Mouse (Mus musculus) forebrain, embryonic 13.5 days (tissue): ENCODE measurements around the gene Rpl23. TPM values are rescaled to one million over a fixed set of nuclear protein-coding genes. Genes with fewer than 3 reads are reported as not detected.
A peak's percentile ranks its signal among the peaks of the same experiment; 100 is the strongest.

Experiments
- ATAC-seq: fragments of 200-750 bp; cut with Nextera tagmentation; 2 replicates; pipeline ENCODE4 v1.8.0; 2017
- H3K27ac ChIP-seq: fragments of 300-500 bp; sonication (generic); 2 replicates; pipeline ENCODE4 v1.5.1; 2015; ENCODE audit warnings: inconsistent platforms, mild to moderate bottlenecking, moderate library complexity
- H3K27me3 ChIP-seq: fragments of 300-500 bp; sonication (generic); 2 replicates; pipeline ENCODE4 v1.6.1; 2015; ENCODE audit warnings: mild to moderate bottlenecking, inconsistent platforms
- H3K36me3 ChIP-seq: fragments of 300-500 bp; sonication (generic); 2 replicates; pipeline ENCODE4 v1.6.1; 2015; ENCODE audit warnings: mild to moderate bottlenecking, inconsistent platforms; ENCODE audit not compliant: poor library complexity, severe bottlenecking
- H3K4me1 ChIP-seq: fragments of 300-500 bp; sonication (generic); 2 replicates; pipeline ENCODE4 v1.6.1; 2015; ENCODE audit warnings: inconsistent platforms
- H3K4me2 ChIP-seq: fragments of 300-500 bp; sonication (generic); 2 replicates; pipeline ENCODE4 v1.6.1; 2015; ENCODE audit warnings: inconsistent platforms, mild to moderate bottlenecking, moderate library complexity
- H3K4me3 ChIP-seq: fragments of 300-500 bp; sonication (generic); 2 replicates; pipeline ENCODE4 v1.5.1; 2015; ENCODE audit warnings: mild to moderate bottlenecking, inconsistent platforms
- H3K9ac ChIP-seq: fragments of 300-500 bp; sonication (generic); 2 replicates; pipeline ENCODE4 v1.6.1; 2015; ENCODE audit warnings: mild to moderate bottlenecking, inconsistent platforms
- H3K9me3 ChIP-seq: fragments of 300-500 bp; sonication (generic); replicated peaks from 2 replicates; pipeline ENCODE4 v1.6.1; 2016; ENCODE audit warnings: inconsistent platforms
- WGBS: fragments of 180-500 bp; shearing (Covaris S2); methylation state at CpG from one replicate; pipeline ENCODE4 v1.1.7; 2015; 5-methylcytosine and 5-hydroxymethylcytosine counted together
- polyA plus RNA-seq: library from polyadenylated mRNA; unstranded; fragments of >200 nt; fragmentation: Nextera tagmentation; extraction: Ambion mirVana; gene quantifications from 2 replicates; pipeline ENCODE4 v1.2.1, GENCODE M21; 2015

The Rpl23 gene
- polyA plus RNA-seq, 1 experiment from 2014 or later: 461 TPM

- 41% methylated on average over 17 of the region's 17 CpGs for WGBS
- Histone ChIP-seq H3K4me1 (peaks cover 21% of the 10 kb centered on the region), H3K9me3 (no peaks in the 10 kb centered on the region), H3K27me3 (no peaks in the 10 kb centered on the region), H3K4me3 (no peak within 1 kb of the TSS), H3K4me2 (no peak within 1 kb of the TSS), H3K36me3 (peaks cover 63% of the 10 kb centered on the region), H3K27ac (no peak within 1 kb of the TSS; the same call in 1 of the 2 replicates), H3K9ac (no peak within 1 kb of the TSS)
- ATAC-seq: no peak
Measured at GRCm38 (mm10) chr11:97775808-97776496, 6.3 kb downstream of the Rpl23 start, which contains the start of gene 1700001P01Rik. TSS of gene 1700001P01Rik (minus strand) at chr11:97775918.

DNA sequence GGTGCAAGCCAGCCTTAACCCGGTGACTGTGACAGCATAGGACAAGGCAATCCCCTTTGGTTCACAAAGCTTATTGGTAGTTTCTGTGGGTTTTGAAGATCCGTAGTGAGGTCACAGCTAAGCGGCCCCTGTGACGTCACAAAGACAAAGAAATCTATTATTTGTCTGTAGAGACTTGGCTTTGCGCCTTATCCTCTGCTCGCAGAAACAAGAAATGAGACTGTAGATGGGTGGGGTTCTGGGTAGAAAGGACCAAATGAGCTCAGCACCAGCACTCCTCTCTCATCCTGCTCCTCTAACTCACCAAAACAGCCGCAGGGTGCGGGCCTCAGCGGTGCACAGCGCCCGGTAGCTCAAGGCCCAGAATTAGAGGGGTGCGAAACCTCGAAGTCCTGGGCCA is 7.1 kb downstream of the Rpl23 start:
- no peak overlapping the region for H3K27ac ChIP-seq

GRCm38 (mm10) chr11:97771410-97771809 is 10.8 kb downstream of the Rpl23 start:
- Histone ChIP-seq H3K9me3 (no peaks in the 10 kb centered on the region), H3K9ac (no peak overlapping the region), H3K4me3 (no peak overlapping the region), H3K36me3 (peaks cover 19% of the 10 kb centered on the region), H3K27ac (no peak overlapping the region), H3K27me3 (no peaks in the 10 kb centered on the region), H3K4me1 (peaks cover 4% of the 10 kb centered on the region; the same call in 1 of the 2 replicates), H3K4me2 (no peak overlapping the region)
- no peak for ATAC-seq
- WGBS: 86% methylated on average over 14 of the region's 14 CpGs

More for the DNA sequence above, 7.1 kb downstream of the Rpl23 start:
- H3K4me1 ChIP-seq: peaks cover 13% of the 10 kb centered on the region
- ATAC-seq: no peak
- H3K36me3 ChIP-seq: peaks cover 55% of the 10 kb centered on the region
- H3K9ac ChIP-seq: no peak overlapping the region
- H3K4me2 ChIP-seq: no peak overlapping the region
- no peak overlapping the region for H3K4me3 ChIP-seq
- no peaks in the 10 kb centered on the region for H3K27me3 ChIP-seq
- 73% methylated on average over 13 of the region's 13 CpGs for WGBS
- no peaks in the 10 kb centered on the region for H3K9me3 ChIP-seq

- no peaks in the 10 kb centered on the region for H3K27me3 ChIP-seq
- WGBS: 33% methylated on average over 2 of the region's 2 CpGs
- no peak overlapping the region for H3K4me3 ChIP-seq
- no peaks in the 10 kb centered on the region for H3K9me3 ChIP-seq
- H3K4me2 ChIP-seq: no peak overlapping the region
- no peak overlapping the region for H3K9ac ChIP-seq
- H3K4me1 ChIP-seq: peaks cover 17% of the 10 kb centered on the region
- peaks cover 5% of the 10 kb centered on the region; the same call in 1 of the 2 replicates for H3K36me3 ChIP-seq
- no peak overlapping the region for H3K27ac ChIP-seq
- no peak for ATAC-seq
Measured at GRCm38 (mm10) chr11:97769704-97770103, 12.5 kb downstream of the Rpl23 start.

DNA sequence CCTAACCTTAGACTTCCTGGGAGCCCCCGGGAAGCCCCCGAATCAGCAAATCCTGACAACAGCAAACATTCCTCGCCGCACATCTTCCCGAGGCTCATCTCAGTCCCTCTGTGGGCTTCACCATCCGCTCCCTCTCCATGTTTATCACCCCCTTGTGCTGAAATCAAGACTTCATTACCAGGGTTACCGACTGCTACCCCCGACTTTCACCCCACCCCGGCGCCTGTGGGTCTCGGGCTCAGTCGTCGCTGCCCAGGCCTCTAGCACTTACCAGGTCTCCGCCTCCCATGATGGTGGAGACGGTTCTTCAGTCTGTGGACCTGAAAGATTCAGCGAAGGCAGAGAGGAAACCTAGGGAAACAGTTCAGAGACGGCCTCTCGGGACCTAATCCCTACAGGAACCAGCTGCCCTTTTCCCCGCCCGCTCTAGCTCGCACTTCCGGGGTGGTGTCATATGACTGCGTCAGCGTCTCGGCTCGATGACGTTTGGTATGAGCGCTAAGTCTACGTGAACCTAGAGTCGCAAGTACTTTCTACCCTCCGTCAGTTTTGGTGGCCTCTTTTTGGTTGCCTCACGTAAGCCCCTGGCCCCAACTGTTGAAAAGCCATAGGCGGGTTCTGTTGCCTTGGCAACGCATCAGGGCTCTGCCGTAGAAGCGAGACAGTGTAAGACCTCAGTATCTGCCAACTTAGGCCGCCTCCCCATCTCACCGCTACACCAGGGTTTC is 15.9 kb downstream of the Rpl23 start, which contains the start of gene Cwc25:
TSS of gene Cwc25 (minus strand) at position 403 of the 728 bp plus-strand sequence.
- Histone ChIP-seq H3K27ac (peak within 1 kb of the TSS; percentile 83), H3K27me3 (no peaks in the 10 kb centered on the region), H3K4me3 (peak within 1 kb of the TSS; percentile 95), H3K4me1 (peaks cover 20% of the 10 kb centered on the region), H3K36me3 (peaks cover 26% of the 10 kb centered on the region), H3K9me3 (no peaks in the 10 kb centered on the region), H3K9ac (peak within 1 kb of the TSS; percentile 94), H3K4me2 (peak within 1 kb of the TSS; percentile 92)
- under 1% methylated on average over 38 of the region's 38 CpGs for WGBS
- peak; percentile 96 for ATAC-seq

GRCm38 (mm10) chr11:97761638-97762037 is 20.6 kb downstream of the Rpl23 start:
- H3K9me3 ChIP-seq: no peaks in the 10 kb centered on the region
- H3K4me1 ChIP-seq: peaks cover 16% of the 10 kb centered on the region
- H3K4me3 ChIP-seq: no peak overlapping the region
- peaks cover 63% of the 10 kb centered on the region for H3K36me3 ChIP-seq
- H3K27ac ChIP-seq: no peak overlapping the region
- H3K4me2 ChIP-seq: no peak overlapping the region
- H3K27me3 ChIP-seq: no peaks in the 10 kb centered on the region
- ATAC-seq: no peak
- no peak overlapping the region for H3K9ac ChIP-seq

GRCm38 (mm10) chr11:97758942-97759341 is 23.3 kb downstream of the Rpl23 start:
- Histone ChIP-seq H3K27ac (no peak overlapping the region), H3K4me1 (no peaks in the 10 kb centered on the region), H3K4me3 (no peak overlapping the region), H3K9me3 (no peaks in the 10 kb centered on the region), H3K27me3 (no peaks in the 10 kb centered on the region), H3K36me3 (peaks cover 84% of the 10 kb centered on the region), H3K9ac (peak overlapping the region; percentile 13; the same call in 1 of the 2 replicates), H3K4me2 (no peak overlapping the region)
- 86% methylated on average over 6 of the region's 6 CpGs for WGBS
- ATAC-seq: no peak

GRCm38 (mm10) chr11:97758125-97758524 is 24.1 kb downstream of the Rpl23 start:
- Histone ChIP-seq H3K9me3 (no peaks in the 10 kb centered on the region), H3K36me3 (peaks cover 86% of the 10 kb centered on the region), H3K4me3 (no peak overlapping the region), H3K9ac (no peak overlapping the region), H3K4me2 (no peak overlapping the region), H3K27ac (no peak overlapping the region), H3K27me3 (no peaks in the 10 kb centered on the region), H3K4me1 (no peaks in the 10 kb centered on the region)
- no peak for ATAC-seq
- WGBS: 95% methylated on average over 1 of the region's 1 CpGs

DNA sequence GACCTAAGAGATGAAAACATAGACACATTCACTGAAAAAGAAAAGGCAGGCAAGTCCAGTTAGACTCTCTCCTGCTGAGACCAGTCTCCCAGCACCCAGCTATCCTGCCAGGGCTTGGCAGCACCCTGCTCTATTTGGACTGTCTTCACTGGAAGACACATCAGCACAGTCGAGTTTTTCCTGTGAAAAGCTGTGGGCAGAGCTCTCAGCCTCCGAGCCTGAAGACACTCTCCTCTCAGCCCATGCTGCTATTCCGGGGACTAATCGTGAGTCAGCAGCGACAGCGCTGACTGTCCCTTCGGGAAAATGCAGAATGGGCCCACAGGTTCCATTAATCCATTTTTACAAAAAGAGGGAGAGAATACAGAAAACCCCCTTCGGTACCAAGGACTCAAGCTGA is 29.0 kb downstream of the Rpl23 start:
- no peak overlapping the region for H3K27ac ChIP-seq
- H3K9me3 ChIP-seq: no peaks in the 10 kb centered on the region
- H3K27me3 ChIP-seq: no peaks in the 10 kb centered on the region
- no peak overlapping the region for H3K4me2 ChIP-seq
- ATAC-seq: no peak
- H3K9ac ChIP-seq: no peak overlapping the region
- 93% methylated on average over 8 of the region's 8 CpGs for WGBS
- peaks cover 92% of the 10 kb centered on the region for H3K36me3 ChIP-seq
- no peak overlapping the region for H3K4me3 ChIP-seq
- no peaks in the 10 kb centered on the region for H3K4me1 ChIP-seq

- H3K4me1 ChIP-seq: peaks cover 5% of the 10 kb centered on the region
- no peak overlapping the region for H3K27ac ChIP-seq
- H3K4me2 ChIP-seq: no peak overlapping the region
- 88% methylated on average over 5 of the region's 5 CpGs for WGBS
- H3K4me3 ChIP-seq: no peak overlapping the region
- peaks cover 72% of the 10 kb centered on the region for H3K36me3 ChIP-seq
- no peaks in the 10 kb centered on the region for H3K9me3 ChIP-seq
- no peaks in the 10 kb centered on the region for H3K27me3 ChIP-seq
- H3K9ac ChIP-seq: no peak overlapping the region
- ATAC-seq: no peak
Measured at GRCm38 (mm10) chr11:97748496-97748895, 33.7 kb downstream of the Rpl23 start.

GRCm38 (mm10) chr11:97747773-97748172 is 34.5 kb downstream of the Rpl23 start:
- peaks cover 65% of the 10 kb centered on the region for H3K36me3 ChIP-seq

GRCm38 (mm10) chr11:97745331-97745721 is 36.9 kb downstream of the Rpl23 start:
- no peaks in the 10 kb centered on the region for H3K27me3 ChIP-seq
- WGBS: 13% methylated on average over 13 of the region's 13 CpGs
- peaks cover 25% of the 10 kb centered on the region for H3K4me1 ChIP-seq
- no peaks in the 10 kb centered on the region for H3K9me3 ChIP-seq
- no peak overlapping the region; the same call in 1 of the 2 replicates for H3K9ac ChIP-seq
- no peak for ATAC-seq
- H3K4me3 ChIP-seq: peak overlapping the region; percentile 77
- H3K4me2 ChIP-seq: peak overlapping the region; percentile 57
- peaks cover 42% of the 10 kb centered on the region for H3K36me3 ChIP-seq
- H3K27ac ChIP-seq: no peak overlapping the region; the same call in 1 of the 2 replicates

More at GRCm38 (mm10) chr11:97747773-97748172, 34.5 kb downstream of the Rpl23 start:
- H3K4me1 ChIP-seq: peaks cover 12% of the 10 kb centered on the region
- H3K27ac ChIP-seq: no peak overlapping the region
- no peak overlapping the region for H3K4me2 ChIP-seq
- ATAC-seq: no peak
- H3K27me3 ChIP-seq: no peaks in the 10 kb centered on the region
- H3K9ac ChIP-seq: no peak overlapping the region
- no peak overlapping the region for H3K4me3 ChIP-seq
- H3K9me3 ChIP-seq: no peaks in the 10 kb centered on the region
- 89% methylated on average over 8 of the region's 8 CpGs for WGBS
